Mouse (Mus musculus): ENCODE measurements around the gene Gldn.

Gene Gldn

GRCm38 (mm10) chr9:54286331-54286987 lies at the start of gene Gldn:
Gene Gldn (plus strand): TSS chr9:54286486.
- DNase-seq (ENCODE audit: low spot score in 2 of 2) = no peak

GRCm38 (mm10) chr9:54244869-54245665 lies 41.2 kb upstream of the Gldn start:
- no peak for DNase-seq (ENCODE audit: low spot score in 2 of 2)

DNA sequence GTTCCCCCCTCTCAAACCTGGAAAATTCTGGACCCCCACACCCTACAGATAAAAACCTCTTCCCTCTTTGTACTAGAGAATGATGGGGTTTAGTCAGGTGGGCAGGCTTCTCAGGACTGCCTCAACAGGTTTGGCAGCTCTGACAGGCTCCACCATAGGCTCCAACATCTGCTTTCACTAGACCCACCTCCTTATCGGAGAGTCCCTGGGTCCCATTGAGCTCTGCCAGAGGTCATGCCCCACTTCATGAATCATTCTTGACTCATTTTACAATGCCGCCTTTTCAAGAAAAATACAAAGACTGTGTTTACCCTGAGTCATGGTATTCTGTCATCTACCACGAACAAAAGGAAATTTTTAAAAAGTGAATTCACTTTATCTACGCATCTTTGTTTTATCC lies 21.5 kb upstream of the Gldn start:
- DNase-seq (ENCODE audit: low spot score in 2 of 2) = no peak

GRCm38 (mm10) chr9:54268010-54268409 lies 18.3 kb upstream of the Gldn start, which contains the start of gene Cyp19a1:
Gene Cyp19a1 (minus strand): TSS chr9:54268110.
- no peak for DNase-seq (ENCODE audit: low spot score in 2 of 2)

GRCm38 (mm10) chr9:54269987-54270386 lies 16.3 kb upstream of the Gldn start:
- DNase-seq (ENCODE audit: low spot score in 2 of 2) = no peak

GRCm38 (mm10) chr9:54270889-54271288 lies 15.4 kb upstream of the Gldn start:
- no peak for DNase-seq (ENCODE audit: low spot score in 2 of 2)

GRCm38 (mm10) chr9:54275283-54275682 lies 11.0 kb upstream of the Gldn start:
- no peak for DNase-seq (ENCODE audit: low spot score in 2 of 2)

DNA sequence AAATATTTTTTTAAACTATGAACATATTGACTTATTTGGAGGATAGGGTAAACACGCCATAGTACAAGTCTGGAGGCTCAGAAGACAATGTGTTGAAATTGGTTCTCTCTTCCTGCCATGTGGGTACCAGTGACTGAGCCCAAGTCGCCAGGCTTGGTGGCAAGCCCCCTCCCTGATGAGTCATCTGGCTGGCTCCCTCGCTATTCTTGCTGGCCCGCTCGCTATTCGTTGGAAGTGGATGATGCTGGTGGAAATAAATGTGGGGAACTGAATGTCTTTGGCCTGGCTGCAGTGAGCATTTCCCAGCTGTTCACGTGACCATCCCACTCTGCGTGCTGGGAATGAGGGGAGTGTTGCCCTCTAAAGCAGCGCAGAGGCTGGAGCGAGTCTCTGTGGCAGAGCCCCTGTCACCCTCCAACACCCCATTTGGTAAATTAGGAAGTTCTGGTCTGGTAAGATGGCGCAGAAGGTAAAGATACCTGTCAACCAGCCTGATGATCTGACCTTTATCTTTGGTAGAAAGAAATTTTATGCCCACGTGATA lies 7.2 kb upstream of the Gldn start:
- no peak for DNase-seq (ENCODE audit: low spot score in 2 of 2)

DNA sequence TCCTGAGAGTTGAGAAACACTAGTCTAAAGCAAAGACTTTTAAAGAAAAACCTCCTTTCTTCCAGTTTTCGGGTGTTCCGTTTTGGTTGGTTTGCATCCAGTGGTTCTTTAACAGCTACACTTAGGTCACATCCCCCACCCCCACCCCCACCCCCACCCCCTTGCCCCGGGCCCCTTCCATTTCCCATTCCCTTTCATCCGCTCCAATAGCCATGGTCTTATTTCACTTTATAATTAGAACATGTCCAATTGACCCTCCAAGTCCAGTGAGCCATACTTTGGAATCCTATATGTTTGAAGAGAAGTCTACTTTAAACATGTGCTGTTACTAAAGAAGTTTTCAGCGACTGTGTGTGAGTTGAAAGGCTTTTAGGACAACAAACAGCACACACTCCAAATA lies 1.5 kb downstream of the Gldn start:
- no peak for DNase-seq (ENCODE audit: low spot score in 2 of 2)

DNA sequence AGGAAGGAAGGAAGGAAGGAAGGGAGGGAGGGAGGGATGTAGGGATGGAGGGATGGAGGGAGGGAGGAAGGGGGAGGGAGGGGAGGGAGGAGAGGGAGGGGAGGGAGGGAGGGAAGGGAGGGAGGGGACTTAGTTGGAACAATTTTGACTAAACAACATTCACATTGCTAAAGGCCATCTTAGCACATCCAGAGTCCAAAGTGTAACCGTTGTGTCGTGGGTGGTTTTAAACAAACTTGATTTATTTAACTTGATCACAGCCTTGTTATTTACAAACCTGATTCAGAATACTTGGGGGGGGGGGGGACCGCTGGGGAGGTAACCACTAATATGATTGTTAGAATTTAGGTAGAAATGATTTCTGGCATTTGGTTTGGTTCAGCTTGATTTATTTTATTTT lies 13.1 kb downstream of the Gldn start:
- DNase-seq (ENCODE audit: low spot score in 2 of 2) = no peak

DNA sequence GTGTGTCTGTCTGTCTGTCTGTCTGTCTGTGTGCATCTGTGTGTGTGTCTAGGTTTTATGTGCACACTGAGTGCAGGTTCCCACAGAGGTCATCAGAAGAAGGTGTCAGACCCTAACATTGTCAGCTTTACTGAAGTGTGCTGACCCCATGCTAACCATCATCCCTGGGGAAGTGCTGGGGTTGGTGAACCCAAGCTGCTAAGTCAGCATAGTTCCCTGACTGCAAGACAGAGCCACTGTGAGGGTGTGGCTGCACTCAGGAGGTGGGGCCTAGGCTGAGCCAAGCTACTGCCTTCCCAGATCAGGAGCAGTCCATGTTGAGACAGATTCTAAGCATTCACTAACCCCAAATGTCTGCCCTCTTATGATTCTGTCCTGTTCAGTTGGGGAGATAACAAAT lies 13.5 kb downstream of the Gldn start:
- no peak for DNase-seq (ENCODE audit: low spot score in 2 of 2)

DNA sequence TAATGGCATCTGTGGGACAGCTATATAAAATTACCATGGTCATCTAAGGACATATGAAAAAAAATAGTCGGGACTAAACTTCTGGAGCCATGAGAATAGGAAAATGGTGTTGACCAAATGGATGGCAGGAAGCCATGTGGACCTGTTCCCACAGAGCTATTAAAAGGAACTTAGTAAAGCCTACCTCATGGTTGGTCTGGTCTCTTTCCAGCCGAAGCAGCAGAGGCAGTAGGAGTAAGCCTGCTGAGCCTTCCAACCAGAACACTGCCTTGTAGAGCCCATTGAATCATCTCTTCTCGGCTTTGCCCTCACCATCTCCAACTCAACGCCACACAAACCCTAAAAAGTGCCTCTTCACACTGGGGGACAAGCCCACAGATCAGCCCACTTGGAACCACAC lies 15.0 kb downstream of the Gldn start:
- DNase-seq (ENCODE audit: low spot score in 2 of 2) = no peak

DNA sequence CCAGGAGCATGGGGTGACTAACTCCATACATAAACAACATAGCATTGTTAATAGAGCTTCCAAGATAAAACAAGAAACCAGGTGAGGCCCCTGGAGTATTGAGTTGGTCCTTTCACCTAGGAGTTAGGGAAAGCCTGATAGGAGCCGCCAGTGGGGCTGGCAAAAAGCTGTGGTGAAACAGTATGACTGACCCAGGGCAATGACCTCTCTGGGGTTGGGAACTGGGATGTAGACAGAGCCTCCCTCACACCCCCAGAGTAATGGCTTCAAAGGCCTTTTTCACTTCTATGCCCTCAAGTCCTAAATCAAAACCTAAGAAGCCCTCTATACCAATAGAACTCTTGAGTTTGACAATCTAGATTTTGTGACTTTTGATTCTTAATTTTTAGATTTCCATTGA lies 21.9 kb downstream of the Gldn start:
- DNase-seq (ENCODE audit: low spot score in 2 of 2) = no peak

DNA sequence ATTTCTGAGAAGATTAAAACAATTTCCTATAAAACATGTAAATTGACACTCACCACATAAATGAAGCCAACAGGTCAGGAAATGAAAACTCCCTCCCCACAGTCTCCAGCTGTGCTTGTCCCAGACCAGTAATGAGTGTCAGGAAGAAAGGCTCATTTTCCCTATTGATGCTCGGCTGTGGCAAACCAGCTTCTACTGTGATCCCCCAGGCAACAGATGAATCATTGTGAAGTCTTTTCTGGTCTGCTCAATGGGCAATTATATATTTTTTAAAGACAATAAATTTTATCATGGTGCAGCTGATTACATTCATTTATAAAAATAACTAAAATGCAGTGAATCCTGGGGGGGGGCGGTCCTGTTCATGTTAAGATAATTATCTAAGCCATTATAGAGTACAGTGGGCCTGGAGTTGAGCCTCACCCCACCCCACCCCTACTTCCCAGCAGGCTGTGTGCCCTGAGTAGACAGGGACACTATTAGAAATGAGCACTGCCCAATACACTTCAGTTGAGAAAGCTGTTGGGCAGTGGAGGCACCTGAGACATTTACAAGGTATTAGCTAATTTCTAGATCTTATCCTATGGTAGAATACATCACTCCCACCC lies 22.6 kb downstream of the Gldn start:
- no peak for DNase-seq (ENCODE audit: low spot score in 2 of 2)

- no peak for DNase-seq (ENCODE audit: low spot score in 2 of 2)
Measured at GRCm38 (mm10) chr9:54316363-54316762, 30.1 kb downstream of the Gldn start.

DNA sequence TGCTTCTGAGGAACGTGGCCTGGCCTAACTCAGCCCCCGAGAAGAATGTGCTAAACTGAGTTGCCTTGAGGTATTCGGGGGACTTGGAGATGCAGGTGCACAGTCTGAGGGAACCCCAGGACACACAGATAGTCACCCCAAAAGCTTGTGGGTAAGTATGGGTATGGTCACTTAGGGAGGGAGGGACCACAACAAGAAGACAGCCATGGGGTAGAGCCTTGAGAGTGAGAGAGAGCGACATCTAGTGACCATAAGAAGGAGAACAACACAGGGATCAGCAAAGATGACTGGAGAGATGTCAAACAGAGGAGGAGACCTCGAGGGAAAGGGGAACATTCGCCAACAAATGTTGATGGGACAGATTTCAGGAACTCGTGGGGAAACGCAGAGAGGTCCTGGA lies 37.2 kb downstream of the Gldn start:
- DNase-seq (ENCODE audit: low spot score in 2 of 2) = no peak

GRCm38 (mm10) chr9:54329201-54329600 lies 42.9 kb downstream of the Gldn start:
- DNase-seq (ENCODE audit: low spot score in 2 of 2) = no peak

DNA sequence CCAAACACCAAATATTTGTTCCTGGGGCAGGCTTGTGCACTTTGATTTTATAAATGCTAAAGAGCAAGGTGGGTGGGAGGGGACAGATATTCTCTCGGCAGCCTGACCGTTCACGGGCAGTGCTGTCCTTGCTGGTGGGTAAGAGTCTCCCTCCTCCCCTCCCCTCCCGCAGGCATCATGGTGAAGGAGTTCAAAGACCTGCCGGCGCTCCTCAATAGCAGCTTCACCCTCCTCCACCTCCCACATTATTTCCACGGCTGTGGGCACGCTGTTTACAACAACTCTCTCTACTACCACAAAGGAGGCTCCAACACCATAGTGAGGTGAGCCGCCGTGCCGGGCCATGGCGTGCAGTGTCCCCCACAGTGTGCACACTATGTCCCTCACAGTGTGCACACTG lies 49.3 kb downstream of the Gldn start:
- no peak for DNase-seq (ENCODE audit: low spot score in 2 of 2)

DNA sequence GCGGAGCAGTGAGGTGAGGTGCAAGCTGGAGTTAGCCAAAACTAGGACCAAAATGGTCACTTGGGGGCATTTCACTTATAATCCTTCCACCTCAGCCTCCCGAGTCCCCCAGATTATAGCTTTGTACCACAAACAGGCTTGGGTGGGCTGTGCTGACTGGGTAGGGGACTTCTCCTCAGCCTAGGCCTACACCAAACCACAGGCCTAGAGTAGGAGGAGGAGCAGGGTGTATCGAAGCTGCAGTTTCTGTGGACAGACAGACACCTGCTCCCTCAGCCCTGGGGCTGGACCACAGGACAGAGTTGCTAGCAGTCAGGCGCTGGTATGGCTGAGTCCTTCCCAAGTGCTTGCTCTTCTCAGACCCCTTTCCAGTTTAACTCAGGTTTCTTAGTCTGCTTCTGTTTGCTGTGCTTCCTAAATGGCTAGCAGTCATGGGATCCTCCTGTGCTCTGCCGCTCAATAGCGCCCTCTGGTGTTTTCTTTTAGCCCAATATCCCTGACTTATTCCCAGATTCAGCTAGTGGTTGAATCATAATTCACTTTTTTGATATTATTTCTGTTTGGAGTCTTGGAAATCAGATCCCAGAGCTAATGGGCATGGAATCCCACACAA lies 50.4 kb downstream of the Gldn start:
- no peak for DNase-seq (ENCODE audit: low spot score in 2 of 2)

DNA sequence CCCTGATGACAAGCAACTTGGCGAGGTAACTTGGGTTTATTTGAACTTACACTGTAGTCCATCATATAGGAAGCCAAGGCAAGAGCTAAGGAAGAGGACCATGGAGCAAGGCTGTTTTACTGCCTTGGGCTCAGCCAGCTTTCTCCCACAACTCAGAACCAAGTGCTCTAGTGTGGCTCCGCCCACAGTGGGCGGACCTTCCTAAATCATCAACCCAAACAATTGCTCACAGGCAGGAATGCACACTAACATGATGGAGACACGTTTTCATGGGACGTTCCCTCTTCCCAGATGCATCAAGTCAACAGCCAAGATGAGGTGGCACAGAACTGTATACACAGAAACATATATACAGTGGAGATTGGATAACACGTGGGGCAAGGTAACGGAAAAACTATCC lies 55.7 kb downstream of the Gldn start:
- no peak for DNase-seq (ENCODE audit: low spot score in 2 of 2)

DNA sequence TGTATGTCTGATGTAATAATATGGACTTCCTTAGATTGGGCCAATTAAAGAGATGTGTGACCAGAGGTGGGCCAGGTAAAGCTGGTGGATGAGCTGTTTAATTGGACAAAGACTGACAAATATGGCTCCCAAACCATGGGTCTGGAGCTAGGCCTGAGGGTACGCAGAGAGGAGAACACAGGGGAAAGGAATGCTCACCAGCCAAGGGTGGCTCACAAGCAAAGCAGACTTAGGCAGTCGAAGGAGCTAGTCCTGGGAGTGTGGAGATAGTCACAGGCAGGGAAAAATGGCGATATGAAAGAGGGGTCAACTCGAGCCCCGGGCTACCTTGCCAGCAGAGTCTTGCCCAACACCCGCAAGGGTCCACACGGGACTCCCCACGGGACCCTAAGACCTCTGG lies 70.5 kb downstream of the Gldn start:
- DNase-seq (ENCODE audit: low spot score in 2 of 2) = no peak

Measured in spleen, postnatal 14 days (tissue).